ENCODE assay signal across 14 mouse cellular contexts in the genomic region with DNA sequence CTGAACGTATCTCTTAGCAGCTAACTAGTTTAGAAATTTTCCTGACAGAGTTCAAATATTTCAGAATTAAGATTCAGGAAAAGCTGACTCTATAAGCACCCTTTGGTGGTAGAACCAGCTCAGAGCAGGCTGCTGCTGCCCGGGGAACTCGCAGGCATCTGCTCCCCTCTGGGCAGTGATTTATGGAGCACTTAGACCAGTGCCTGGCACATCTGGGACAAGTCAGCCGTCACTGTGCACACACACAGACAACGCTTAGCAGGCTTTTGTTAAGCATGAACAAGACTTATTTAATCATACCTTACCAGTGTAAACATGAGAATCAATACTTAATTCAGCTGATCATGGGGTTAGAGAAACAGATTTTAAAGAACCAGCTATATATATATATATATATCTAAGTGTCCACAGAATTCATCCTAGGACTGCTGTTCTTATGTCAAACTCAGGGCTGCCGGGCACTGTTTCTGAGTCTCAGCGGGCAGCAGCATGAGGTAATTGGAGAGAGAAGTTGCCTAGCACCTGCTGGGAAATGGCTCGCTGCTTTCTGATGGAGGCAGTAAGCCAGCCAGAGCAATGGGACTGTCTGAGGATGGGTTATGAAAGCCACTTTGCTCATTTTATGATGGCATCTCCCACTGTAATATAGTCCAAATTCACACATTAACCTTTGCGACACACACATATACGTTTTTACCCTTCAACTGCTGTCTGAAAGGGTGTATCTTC. TPM values are rescaled to one million over a fixed set of nuclear protein-coding genes. Genes with fewer than 3 reads are reported as not detected.
DNase-seq lines count a peak whose midpoint lies in the region; ATAC-seq lines count a peak whose summit lies in the region.
"Had no signal": no experiment of that assay in that cellular context is flagged by ENCODE, and none has a peak within 500 bp of the region (broad histone marks: within the 10 kb centered on the region; RNA-seq: fewer than 3 reads in every experiment).

No protein-coding gene starts in this region.

- H3K4me2 ChIP-seq in hindbrain, embryonic 12.5 days (replicated peaks), result no peak overlapping the region
- H3K4me2 ChIP-seq in limb, embryonic 11.5 days (ENCODE audit: low read depth, severe bottlenecking), result no peak overlapping the region
- H3K4me2 ChIP-seq: heart, embryonic 15.5 days had no signal

- 50% methylated on average over 10 of the region's 10 CpGs for WGBS in hindbrain, embryonic 12.5 days
- 64% methylated on average over 10 of the region's 10 CpGs for WGBS in hindbrain, embryonic 10.5 days
- 32% methylated on average over 10 of the region's 10 CpGs for WGBS in limb, embryonic 11.5 days

- H3K9me3 ChIP-seq in hindbrain, embryonic 12.5 days (replicated peaks), result no peaks in the 10 kb centered on the region
- H3K9me3 ChIP-seq in hindbrain, embryonic 10.5 days, result no peaks in the 10 kb centered on the region
- H3K9me3 ChIP-seq in limb, embryonic 11.5 days (ENCODE audit: control insufficient read depth, low read length), result no peaks in the 10 kb centered on the region
- H3K9me3 ChIP-seq: heart, embryonic 15.5 days had no signal

- ATAC-seq in hindbrain, embryonic 12.5 days (ENCODE audit: low FRiP score), result peak; percentile 48; the same call in 1 of the 2 replicates
- ATAC-seq in limb, embryonic 11.5 days (ENCODE audit: insufficient number of reproducible peaks, low FRiP score, low TSS enrichment, low read depth), result no peak
- ATAC-seq: lung, postnatal 0 days had no signal

- no peaks in the 10 kb centered on the region for H3K27me3 ChIP-seq in hindbrain, embryonic 12.5 days
- 0 out of 2 replicates have a peak, but pooled peaks cover 3% of the 10 kb centered on the region for H3K27me3 ChIP-seq in hindbrain, embryonic 10.5 days (ENCODE audit: insufficient read depth, poor library complexity, severe bottlenecking)
- no peaks in the 10 kb centered on the region for H3K27me3 ChIP-seq in limb, embryonic 11.5 days (ENCODE audit: control insufficient read depth, insufficient read depth, low read length)
- H3K27me3 ChIP-seq: heart, embryonic 15.5 days had no signal

- H3K4me1 ChIP-seq in hindbrain, embryonic 12.5 days, result 0 out of 2 replicates have a peak, but pooled peaks cover 2% of the 10 kb centered on the region
- H3K4me1 ChIP-seq in hindbrain, embryonic 10.5 days (replicated peaks), result 0 out of 2 replicates have a peak, but pooled peaks cover 5% of the 10 kb centered on the region
- no peaks in the 10 kb centered on the region for H3K4me1 ChIP-seq in limb, embryonic 11.5 days (ENCODE audit: control insufficient read depth, insufficient read depth, low read length)
- H3K4me1 ChIP-seq: heart, embryonic 15.5 days had no signal

- H3K27ac ChIP-seq in hindbrain, embryonic 12.5 days, result no peak overlapping the region
- H3K27ac ChIP-seq in hindbrain, embryonic 10.5 days, result no peak overlapping the region
- H3K27ac ChIP-seq in limb, embryonic 11.5 days (replicated peaks; ENCODE audit: low read depth, low read length), result no peak overlapping the region
- H3K27ac ChIP-seq: heart, embryonic 15.5 days had no signal

- no peak overlapping the region for H3K9ac ChIP-seq in hindbrain, embryonic 12.5 days
- H3K9ac ChIP-seq in limb, embryonic 11.5 days (ENCODE audit: low read length), result no peak overlapping the region
- H3K9ac ChIP-seq: heart, embryonic 15.5 days had no signal

- DNase-seq in hindbrain, embryonic 10.5 days (ENCODE audit: low spot score), result no peak
- DNase-seq in brain, adult 2 months (ENCODE audit: low read depth, low spot score), result peak; percentile 58
- peak; percentile 30 for DNase-seq in cerebellum, adult 9-11 months
- DNase-seq in limb, embryonic 11.5 days (ENCODE audit: low spot score), result peak; percentile 47
- DNase-seq in spleen, postnatal 10 days (ENCODE audit: low spot score in 2 of 2), result no peak
- DNase-seq in lung, postnatal 14 days, result no peak
- DNase-seq: kidney, adult 11 months; layer of hippocampus, adult 9-11 months; liver; retina, postnatal 1 day; thymus, postnatal 14 days had no signal

- H3K4me3 ChIP-seq in hindbrain, embryonic 12.5 days, result no peak overlapping the region
- no peak overlapping the region for H3K4me3 ChIP-seq in hindbrain, embryonic 10.5 days
- no peak overlapping the region for H3K4me3 ChIP-seq in limb, embryonic 11.5 days (ENCODE audit: low read depth, low read length)
- H3K4me3 ChIP-seq: heart, embryonic 15.5 days had no signal

- H3K36me3 ChIP-seq in hindbrain, embryonic 12.5 days, result no peaks in the 10 kb centered on the region
- H3K36me3 ChIP-seq in hindbrain, embryonic 10.5 days, result no peaks in the 10 kb centered on the region
- no peaks in the 10 kb centered on the region for H3K36me3 ChIP-seq in limb, embryonic 11.5 days (ENCODE audit: control insufficient read depth, insufficient read depth, low read length)
- H3K36me3 ChIP-seq: heart, embryonic 15.5 days had no signal

RNA-seq across cellular contexts. Expression of a gene that starts 14.0 kb away (rescaled TPM):
- 36.3 and 36.7 TPM in 2 replicates for polyA plus RNA-seq in hindbrain, embryonic 12.5 days (2016; fragmentation: Nextera tagmentation; extraction: Ambion mirVana)
- polyA plus RNA-seq in hindbrain, embryonic 10.5 days (2016; fragmentation: Nextera tagmentation; extraction: Ambion mirVana), result 19.0 and 24.4 TPM in 2 replicates
- polyA plus RNA-seq in limb, embryonic 11.5 days (2014; fragmentation: Nextera tagmentation; extraction: Ambion mirVana), result 19.1 and 23.9 TPM in 2 replicates

Comparison
In these comparisons a context has a peak if more than half of its experiments do, and no peak if none do; other contexts are left out.
1. DNase-seq: peak in brain, adult 2 months (single experiment), cerebellum, adult 9-11 months (single experiment) and limb, embryonic 11.5 days (single experiment); none in hindbrain, embryonic 10.5 days (single experiment), spleen, postnatal 10 days (0 of 2) and lung, postnatal 14 days (single experiment).